Mouse (Mus musculus) yolk sac, embryonic 10.5 days (tissue): ENCODE results near the gene Esrrg.
A peak's percentile ranks its signal among the peaks of the same experiment; 100 is the strongest.

Experiments used
- DNase-seq: peaks from one replicate; pipeline ENCODE4 v3.0.0-alpha.2; 2017; ENCODE audit warnings: low spot score

The Esrrg gene

DNA sequence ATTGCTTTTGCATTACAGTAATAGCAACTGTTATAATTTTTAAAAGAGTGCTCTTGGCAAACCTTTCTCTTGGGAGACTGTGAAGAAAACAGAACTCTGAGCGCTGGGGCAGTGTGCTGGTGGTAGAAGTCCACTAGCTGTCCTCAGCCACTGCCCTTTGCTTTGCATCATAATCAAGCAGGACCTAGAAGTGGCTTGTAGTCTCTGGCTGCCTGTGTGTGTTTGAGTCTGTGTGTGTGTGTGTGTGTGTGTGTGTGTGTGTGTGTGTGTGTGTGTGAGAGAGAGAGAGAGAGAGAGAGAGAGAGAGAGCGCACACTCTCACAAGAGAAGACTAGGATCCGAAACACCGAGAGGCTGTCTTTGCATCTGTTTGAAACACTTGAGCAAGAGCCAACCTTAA is 390.5 kb downstream of the Esrrg start:
- DNase-seq: no peak

DNA sequence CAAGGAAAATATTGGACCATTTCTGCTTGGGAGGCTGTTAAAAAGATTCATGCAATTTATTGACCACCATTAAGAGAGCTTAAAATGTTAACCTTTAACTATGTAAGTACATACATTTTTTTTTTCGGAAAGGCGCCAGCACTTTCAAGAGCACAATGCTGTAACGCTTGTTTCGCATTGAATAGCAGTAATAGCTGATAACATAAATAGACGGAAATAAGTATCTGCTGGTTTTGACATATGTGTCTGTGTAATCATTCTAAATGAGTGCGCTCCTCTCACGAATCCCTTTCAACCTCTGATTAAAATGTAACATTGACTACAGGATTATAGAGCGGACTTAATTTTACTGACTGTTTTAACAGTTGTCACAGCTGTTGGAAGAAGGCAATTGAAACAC is 391.6 kb downstream of the Esrrg start:
- DNase-seq: no peak

DNA sequence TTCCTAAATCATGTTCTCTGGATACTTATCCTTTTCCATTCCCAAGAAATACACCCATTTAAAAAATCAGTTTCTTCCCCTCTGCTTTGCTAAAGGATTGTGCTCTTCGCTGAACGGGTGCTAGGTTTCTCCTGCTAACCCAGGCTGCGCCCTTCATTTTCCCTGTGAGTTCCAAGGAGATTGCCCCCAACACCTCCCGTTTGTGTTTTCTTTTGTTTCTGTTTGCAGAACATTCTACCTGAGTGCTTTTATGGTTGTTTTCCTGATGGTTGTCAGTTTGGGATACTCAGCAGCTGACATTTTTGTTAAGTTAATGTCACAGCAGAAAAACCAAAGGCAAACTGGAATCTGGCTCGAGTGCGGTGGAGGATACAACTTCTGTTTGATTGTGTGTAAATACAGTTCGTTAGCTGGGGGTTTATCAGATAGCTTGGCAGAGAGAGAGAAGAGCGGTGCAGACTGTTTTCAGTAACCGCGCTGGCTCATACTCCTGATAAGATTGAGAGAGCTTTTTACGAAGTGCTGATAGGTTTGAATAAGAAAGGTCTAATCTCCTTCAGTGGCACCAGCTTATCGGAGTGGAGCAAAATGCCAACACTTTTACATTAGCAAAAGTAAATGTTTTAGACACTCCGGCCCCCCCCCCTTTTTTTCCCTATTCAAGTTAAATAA is 398.4 kb downstream of the Esrrg start:
- DNase-seq: no peak

DNA sequence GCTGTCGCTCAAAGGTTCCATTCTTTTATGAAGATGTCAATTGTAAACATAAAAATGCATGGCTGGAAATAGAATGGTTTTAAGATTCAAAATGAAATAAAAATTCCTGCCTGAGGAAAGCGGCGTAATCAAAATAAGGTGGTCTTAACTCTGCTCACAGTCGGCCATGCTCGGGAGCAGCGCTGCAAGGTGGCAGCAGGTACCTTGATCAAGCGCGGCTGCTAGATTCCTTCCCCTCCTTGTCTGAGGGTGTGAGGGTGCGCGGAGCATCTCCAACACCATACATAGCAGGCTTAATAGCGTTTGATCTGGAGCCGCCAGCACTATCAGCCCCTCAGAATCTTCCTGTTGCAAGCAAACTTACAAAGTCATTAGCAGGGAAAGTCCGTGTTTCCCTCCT is 399.9 kb downstream of the Esrrg start:
- DNase-seq: no peak

DNA sequence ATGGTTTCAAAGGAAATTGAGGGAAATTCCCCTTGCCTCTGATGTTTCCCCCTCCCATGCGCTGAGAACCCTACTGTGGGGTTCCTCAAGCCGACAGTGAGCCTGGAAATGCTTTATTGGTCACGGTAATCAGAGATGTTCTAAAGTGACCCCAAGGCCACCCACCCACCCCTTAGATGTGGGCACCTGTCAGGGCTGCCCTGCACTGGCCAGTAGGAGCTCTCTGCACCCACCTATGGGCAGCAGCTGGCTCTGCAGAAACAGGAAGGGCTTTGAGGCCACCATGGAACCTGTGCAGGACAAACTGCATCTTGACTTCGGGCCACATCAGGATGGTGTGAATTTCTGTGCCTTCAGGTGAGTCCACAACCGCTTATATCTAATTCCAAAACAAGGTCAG is 401.3 kb downstream of the Esrrg start:
- DNase-seq: no peak

DNA sequence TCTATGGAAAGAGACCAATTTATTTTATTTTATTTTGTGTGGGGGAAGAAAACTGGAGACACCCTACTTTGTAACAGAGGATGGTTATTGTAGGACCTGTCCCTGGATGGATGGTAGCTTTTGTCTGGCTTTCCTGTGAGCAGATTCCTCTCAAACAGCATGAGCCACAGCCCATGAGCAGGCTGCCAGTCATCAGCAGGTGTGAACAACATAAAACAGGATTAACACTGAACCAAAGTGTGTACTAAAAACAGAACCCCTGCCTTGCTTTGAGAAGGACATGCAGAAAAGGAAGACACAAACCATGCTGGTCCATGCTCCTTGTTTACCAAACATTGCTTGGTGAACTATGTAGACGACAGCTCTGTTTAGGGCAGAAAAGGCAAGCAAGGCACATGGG is 402.3 kb downstream of the Esrrg start:
- DNase-seq: no peak

DNA sequence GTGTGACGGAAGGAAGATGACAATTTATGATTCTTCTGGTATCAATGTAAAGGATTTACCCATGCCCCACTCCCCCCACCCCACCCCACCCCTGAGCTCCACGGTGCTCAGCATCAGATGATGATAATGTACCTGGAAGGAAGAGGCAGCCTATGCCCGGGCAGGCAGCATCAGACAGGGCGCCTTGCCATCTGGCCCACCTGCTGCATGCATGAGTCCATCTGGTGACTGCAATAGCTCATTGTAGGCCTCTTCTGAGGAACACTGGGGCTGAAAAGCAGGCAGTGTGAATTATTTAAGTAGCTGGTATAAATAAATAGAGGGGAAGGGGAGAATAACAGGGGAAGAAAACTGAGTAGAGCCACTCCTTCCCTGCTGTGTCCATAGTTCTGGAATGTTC is 405.8 kb downstream of the Esrrg start:
- DNase-seq: no peak

DNA sequence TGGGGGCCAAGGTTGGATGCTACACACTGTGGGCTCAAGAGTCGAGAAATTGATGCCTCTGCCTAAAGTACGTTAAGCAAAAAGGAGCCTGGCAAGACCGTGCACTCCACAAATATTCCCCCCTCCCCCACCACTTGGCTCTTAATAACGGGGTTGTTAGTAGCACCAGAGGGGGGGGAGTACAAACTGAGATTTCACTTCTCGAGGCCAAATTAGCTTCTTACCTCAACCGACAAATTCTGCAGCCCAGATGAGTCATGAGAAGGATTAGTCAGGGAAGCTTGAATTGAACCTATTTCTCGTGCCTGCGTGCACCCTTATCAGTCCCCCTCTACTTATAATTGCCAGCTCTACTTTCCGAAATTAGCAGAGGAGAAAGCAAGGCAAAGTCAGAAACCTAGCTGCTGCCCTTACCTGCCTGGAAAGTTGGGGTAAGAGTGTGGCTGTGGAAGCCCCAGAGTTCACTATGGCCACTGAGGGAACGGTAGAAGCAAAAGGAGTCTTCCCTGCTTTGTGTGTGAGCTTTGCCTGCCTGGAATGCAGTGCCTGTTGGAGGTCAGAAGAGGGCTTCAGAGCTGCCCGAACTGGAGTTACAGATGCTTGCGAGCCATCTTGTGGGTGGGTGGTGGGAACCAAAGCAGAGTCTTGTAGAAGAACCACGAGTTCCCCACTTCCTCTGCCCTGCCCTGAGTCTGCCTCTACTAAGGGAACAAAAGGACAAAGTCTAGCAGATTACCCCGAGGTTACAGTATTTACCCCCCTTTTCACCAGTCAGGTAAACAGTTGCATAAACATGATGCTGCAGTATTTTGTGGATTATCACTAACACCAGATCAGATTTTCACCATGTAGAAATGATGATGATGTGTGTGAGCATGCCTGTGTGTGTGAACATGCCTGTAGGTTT is 409.6 kb downstream of the Esrrg start:
- DNase-seq: no peak

DNA sequence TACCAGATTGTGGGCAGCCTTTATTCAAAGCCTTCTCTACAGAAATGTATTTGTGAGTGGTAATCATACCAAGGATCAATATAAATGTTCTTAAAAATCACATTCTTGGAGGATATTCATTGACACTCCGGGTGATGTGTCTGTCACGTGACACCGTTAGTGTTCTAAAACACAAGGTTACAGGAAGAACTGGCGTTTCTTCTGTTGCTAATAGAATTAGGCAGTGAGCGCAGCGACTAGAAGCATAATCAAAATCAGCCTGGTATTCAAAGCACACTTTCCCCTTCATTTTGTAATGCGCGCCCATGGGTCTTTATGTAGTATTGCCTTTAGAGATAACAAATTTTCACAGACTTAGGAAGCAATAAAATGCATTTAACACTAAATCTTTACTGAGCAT is 420.6 kb downstream of the Esrrg start:
- no peak for DNase-seq

DNA sequence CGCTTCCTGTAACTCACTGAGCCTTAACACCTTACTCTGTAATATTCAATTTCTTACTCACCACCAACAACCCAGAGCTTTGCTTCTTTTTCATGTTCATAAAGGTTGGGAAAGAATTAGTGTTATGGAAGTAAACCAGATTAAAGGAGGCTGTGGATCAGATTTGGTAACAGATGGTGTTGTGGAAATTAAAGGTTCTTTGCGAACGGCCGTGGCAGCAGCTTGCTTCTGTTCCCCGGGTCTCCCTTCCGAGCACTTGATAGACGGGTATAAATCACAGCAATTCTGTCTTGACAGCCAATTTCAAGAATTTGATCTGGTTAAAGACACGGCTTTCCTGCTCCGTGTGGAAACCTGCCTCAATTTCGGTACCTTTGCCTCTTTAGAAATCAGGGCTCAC is 421.5 kb downstream of the Esrrg start:
- DNase-seq: no peak

DNA sequence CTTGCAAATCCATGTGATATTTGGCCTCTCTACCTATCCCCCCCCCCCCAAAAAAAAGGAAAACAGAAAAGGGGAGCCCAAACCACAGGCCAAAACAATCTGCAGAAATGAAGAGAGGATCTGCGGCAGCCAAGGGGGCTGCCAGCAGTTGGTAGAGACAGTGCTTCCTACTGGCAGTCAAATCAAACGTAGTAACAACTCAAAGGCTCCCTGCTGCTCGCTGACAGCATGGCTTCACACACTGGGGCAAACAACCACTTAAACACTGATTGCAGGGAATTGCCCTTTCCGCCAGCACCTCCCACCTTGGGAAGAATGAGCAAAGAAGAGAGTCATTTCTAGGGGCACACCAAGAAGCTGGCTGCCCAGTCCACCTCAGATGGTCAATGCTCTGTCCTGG is 422.7 kb downstream of the Esrrg start:
- no peak for DNase-seq

DNA sequence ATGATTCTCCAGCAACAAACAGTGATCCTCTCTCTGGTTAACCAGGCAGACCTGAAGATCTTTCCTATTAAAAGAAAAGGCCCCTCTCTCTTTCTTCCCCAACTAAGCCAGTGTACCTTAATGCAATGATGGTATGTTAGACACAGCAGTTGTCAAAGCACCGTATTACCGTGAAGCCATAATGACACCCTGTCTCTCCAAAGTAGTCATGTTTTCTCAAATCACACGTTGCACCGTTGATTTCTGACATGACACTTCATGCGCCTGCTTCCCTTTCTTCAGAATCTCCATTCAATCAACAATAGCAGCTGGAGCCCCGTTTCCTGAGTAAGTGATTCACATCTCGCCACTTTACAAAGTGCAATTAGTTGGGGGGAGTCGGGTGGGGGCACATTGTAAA is 427.4 kb downstream of the Esrrg start:
- DNase-seq: no peak

DNA sequence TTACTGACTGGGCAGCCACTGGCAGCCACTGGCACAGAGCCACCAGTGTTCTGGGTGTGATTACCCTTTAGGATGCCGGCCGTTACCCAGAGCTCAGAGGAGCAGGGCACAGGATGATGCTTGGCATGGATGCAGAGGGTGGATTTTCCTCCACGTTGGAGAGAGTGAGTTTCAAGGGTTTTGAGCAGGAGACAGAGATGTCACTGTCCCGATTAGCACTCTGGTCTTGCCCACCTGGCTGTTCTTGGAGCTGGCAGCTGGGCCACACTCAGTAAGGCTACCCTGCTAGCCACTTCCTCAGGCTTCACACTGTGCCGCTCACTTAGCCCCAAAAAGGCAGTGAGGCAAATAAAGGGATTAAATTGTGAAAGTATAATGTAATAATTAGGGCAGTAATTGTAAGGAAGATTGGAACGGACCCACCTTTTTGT is 438.1 kb downstream of the Esrrg start:
- DNase-seq: no peak

DNA sequence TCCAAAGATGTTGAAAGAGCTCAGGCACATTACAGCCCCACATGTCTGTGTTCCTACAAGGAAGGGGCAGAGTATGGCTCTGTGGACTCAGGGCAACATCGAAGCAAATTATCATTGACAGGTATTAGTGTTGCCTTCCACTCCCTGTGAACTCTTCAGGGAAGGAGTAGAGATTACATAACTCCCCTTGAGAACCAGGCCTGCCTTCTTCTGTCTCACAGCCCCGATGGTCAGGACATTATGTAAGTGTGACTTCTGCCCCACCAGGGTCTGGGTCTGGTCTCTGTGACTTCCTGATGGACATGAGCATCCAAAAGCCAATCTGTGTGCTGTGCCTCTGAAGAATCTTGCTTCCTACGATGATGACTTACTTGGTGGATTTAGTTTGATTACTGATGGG is 438.6 kb downstream of the Esrrg start:
- no peak for DNase-seq

DNA sequence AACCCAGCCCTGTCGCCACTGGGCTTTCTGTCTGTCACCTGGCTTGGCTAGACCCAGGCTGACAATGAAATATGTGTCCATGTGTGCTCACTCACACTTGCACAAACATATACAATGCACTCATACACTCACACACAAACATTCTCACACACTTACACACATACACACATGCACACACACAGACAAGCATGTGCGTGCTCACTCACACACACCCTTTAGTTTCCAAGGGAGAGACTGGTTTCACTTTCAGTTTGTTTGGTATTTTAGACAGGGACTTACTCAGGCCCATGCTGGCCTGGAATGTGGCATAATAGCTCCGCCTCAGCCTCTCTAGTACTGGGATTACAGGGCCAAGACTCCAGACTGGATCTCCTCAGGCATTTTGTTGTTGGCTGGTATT is 447.3 kb downstream of the Esrrg start:
- DNase-seq: no peak

DNA sequence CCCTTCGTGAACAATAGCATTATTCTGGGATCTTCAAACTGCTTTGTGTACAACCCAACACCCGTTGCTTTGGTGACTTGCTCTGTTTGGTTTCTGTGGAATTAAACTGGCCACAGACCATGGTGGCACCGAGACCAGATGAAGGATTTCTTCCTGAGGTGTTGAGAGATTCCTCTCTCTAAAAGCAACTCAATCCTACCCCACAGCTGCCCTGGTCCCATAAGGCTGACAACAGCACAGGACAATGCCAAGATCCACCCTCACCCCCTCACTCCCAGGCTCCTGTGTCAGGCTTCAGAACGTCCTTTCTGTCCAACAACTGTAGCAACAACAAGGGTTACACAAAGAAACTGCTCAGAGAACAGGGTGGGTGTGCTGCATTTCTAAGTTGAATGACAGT is 449.3 kb downstream of the Esrrg start:
- no peak for DNase-seq

DNA sequence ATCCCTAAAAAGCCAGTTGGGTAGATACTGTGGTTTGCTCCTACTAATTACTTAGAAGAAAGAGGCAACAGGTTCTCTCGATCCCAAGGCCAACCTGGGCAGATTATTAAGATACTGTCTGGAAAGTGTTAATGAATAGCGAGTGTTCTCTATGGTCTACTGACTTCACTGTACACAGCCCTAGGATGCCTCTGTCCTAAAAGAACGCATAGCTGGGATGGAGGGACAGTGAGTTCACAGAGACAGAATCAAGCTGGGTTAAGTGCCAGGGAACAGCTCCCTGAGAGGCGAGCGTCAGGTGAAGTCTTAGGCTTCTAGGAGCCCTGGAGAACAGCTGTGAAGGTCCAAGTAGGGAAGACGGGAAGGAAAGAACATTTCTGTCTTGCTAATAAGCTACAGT is 450.4 kb downstream of the Esrrg start:
- no peak for DNase-seq

DNA sequence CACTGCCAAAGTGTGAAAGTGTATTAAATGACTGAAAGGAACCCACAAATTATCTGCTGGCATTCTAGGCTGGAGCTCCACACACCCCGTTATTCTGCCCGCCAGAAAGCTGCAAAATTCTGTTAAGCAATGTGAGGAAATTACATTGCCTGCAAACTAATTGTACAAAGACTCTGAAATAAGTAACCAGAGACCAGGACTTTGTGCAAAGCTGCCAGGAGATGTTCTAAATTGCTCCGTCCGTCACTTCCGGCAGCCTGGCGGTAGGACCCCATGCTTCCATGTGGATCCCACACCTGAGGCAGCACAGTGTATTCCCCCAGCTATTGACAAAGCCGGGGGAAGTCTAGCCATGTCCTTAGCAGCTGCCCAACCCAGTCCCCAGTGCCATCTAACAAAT is 451.9 kb downstream of the Esrrg start:
- no peak for DNase-seq

DNA sequence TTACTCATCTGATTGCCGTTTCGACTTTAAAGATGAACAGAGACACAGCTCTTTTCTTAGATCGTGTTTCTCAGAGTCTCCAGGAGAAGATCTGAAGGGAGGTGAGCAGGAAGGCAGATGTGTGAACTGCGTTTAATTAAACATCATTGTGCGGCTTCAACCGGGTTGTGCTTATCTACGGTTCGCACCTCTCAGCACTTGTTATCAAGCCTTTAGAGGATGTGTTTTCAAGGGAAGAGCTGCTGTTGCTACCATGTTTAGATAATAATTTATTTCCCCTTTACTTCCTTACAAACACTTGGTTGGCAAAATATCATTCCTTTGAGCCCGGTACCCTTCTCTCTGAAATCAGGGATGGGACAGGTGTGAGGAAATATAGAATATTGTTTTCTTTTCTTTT is 460.2 kb downstream of the Esrrg start:
- DNase-seq: no peak

DNA sequence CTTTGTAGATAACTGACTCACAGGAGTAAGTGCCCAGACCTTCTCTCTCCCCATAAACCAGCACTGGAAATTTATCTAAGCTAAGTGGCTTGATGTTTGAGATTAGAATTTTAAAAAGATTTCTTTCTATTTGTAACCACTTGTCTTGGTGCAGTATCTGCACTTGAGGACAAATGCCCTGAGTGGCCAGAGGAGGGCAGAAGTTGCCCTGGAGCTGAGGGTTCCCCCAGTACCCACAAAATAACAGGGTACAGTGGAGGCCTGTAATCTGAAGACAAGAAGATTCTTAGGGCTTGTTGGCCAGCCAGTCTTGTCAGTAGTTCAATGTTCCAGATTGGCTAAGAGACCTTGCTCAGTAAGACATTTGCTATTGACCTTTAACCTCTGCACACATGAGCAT is 461.3 kb downstream of the Esrrg start:
- DNase-seq: no peak

DNA sequence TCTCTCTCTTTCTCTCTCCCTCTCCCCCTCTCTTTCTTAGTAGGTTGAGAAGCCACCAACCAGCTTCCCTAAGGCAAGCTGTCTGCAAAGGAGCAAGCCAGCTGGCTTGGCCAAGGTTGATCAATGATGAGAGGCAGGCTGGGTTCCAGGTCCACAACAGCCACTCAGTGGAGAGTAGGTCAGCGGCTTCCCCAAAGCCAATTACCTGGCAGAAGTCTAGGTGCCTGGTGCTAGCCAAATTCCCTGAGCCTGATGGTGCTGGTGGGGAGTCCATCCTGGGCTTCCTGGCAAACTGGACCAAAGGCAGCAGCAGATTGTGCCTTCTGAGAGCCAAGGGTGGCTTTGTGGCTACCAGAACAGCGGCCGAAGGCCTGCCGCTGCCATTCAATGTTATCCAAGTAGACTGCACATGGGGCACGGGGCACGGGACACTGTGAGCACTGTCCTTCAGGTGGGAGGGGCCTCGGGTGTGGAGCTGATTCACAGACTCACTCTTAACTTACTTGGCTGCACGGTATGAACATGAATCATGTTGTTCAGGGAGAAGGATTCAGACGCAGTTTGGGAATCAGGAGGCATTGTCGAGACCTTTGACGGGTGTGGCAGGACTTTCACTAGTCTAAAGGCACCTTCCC is 469.1 kb downstream of the Esrrg start:
- no peak for DNase-seq

DNA sequence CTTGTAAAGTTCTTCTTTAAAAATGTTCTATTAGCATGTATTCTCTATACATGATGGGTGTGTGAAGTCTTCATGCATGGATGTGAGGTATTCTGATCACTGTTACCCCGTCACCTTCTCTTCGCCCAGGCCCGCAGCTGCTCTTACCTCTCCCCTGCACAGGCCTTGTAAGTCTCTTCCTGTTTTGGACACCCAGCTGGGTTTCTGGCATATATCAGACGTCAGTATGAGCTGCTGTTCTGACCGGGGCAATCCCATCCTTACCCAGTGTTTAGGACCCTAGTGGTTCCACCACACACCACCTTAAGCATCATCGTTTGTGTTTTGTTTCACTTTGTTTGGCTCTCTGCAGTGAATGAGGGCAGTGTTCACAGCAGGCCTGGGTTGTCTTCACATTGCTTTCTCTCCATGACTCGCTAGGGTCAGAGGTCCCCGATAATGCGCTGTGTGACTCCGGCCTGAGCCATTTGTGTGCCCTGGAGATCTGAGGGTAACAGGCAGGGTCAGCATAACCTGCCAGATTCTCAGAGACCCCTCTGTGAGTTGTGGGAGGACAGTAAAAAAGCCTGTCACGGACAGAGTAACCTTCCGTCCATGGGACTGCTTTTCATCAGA is 471.8 kb downstream of the Esrrg start:
- DNase-seq: peak; percentile 22
